Mouse (Mus musculus): ENCODE results near the gene Proser1.
A peak's percentile ranks its signal among the peaks of the same experiment; 100 is the strongest.

Proser1 gene

DNA sequence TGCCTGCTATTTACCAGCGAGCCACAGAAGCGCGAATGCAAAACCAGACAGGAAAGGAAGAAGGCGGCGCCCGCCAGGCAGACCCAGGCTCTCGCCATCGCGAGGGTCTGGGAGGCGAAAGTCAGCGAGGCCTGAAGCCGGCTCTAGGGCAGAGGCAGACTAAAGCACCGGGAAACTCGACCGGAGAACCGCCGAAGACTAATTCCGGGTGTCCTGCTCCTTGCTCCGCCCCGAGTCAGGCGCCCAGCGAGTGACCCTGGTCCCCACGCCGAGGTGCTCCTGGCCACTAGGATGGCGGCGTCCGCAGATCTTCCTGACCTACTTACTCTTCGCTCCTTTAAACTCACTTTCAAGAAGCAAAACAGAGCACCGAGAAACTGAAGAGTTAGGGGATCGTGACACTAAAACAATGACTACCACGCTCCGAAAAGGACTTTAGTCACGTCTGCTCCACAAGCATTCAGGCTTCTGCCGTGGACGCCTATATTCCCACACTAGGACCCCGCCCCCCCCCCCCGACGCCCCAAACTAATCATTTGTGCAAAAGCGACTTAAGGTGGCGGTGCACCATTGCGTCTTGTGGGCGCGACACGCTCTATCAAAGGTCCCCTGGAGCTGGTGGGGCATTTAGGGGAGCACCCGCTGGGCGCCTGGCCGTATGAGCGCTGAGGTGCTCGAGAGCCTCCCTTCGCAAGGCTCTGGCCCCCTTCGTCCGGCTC is at the start of gene Proser1, which contains the start of gene Nhlrc3:
Proser1 (plus strand) TSS at position 621 of the 719 bp plus-strand sequence.
Nhlrc3 (minus strand) TSS at position 287 of the 719 bp plus-strand sequence.
- peak; percentile 96 for DNase-seq (ENCODE audit: low spot score)

DNA sequence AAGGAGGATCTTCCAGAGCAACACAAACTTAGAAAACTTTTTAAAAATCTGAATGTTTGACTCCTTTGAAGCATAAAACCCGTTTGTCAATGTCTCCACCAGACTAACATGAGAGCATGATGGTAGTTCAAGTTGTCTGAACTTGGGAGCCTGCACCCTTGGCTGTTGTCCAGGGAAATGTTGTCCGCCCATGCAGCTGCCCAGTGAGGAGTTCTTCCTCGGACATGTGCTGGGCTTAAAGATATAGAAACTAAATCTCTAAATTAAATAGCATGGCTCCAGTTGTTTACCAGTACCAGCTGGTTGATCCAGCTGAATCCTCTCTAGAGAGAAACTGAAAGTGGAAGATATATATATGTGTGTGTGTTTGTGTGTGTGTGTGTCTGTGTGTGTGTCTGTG is 49.5 kb upstream of the Proser1 start:
- no peak for DNase-seq (ENCODE audit: low spot score)

DNA sequence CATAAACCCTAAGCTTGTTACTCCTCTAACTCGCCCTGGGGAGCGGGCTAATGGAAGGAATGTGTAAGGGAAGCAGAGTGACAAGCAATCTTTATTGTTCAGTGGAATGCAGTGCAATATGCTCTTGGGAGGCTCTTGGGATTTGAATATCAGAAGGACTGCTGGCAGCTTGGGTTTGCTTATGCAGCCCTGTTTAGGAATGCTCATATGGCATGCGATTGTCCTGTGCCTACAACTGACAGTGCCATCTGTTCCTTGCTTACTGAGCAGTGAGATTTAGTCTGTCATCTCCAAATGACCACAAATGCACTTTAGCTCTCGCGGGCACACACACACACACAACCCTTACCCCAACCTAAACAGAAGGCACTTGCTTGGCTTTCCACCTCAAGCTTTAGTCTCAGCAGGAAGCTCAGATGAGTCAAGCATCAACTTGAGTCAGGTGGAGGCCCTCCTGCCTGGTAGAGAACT is 47.4 kb upstream of the Proser1 start:
- no peak for DNase-seq (ENCODE audit: low spot score)

DNA sequence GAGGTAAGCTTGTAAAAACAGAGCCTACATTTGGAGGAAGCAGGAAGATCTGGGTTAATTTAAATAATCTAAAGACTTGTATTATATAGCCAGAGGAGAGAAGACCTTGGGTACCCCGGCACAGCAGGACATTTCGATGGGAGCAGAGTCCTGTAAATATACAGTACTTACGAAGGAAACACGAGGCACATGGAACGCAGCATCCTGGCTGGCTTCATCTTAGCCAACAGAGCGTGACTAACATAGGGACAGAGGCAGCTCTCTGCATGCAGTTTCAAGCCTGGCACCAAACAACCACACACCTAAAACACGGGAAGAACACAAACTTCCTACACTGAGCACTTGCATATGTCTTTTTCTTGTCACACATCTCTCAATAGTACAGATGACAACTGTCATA is 45.8 kb upstream of the Proser1 start:
- DNase-seq (ENCODE audit: low spot score), result no peak

DNA sequence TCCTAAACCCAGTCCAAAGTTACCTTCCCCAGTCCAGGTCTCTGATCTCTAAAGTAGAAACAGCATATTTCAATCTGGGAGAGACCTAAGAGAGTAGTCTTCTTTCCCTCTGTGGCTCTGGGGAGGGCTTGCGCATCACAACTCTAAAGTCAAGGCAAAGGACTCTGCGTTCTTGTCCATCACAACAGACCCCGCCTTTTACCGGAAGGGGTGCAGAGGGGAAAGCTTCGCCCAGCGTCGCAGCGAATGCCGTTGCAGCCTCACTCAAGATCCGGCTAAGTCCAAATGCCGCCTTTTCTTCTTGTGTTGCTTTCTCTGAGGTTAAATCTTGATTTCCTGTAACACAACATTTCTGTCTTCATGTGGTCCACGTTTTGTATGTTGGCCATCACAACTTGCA is 41.8 kb upstream of the Proser1 start:
- no peak for DNase-seq (ENCODE audit: low spot score)

DNA sequence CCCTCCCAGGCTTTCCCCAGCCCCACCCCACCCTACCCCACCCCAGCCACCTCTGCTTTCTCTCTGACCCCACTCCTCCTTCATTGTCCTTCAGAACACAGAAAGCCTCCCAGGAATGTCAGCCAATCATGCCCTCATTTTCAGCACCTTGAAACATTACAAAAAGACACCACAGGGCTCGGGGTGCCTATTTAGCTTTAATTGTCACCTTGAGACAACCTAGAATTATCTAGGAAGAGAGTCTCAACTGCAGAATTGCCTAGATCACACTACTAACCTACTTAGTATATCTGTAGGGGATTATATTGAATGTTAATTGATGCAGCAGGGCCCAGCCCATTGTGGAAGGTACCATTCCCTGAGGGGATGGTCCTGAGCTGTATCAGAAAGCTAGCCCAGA is 40.8 kb upstream of the Proser1 start:
- no peak for DNase-seq (ENCODE audit: low spot score)

DNA sequence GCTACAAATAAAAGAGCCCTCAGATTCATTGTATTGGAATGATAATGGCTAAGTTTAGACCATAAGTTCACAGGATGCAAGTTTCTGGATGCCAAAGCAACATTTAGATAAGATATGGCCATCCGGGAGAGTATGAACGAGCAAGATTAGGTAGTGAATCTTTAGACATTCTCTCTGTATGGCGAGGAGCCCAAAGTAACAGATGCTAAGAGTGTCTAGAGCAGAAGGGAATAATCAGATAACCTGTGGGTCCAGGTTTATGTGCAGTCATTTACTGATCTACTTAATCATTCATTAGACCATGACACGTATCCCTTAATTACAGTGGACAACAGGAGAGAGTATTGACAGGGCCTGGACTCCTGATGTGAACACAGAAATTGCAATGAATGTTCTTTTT is 39.9 kb upstream of the Proser1 start:
- no peak for DNase-seq (ENCODE audit: low spot score)

DNA sequence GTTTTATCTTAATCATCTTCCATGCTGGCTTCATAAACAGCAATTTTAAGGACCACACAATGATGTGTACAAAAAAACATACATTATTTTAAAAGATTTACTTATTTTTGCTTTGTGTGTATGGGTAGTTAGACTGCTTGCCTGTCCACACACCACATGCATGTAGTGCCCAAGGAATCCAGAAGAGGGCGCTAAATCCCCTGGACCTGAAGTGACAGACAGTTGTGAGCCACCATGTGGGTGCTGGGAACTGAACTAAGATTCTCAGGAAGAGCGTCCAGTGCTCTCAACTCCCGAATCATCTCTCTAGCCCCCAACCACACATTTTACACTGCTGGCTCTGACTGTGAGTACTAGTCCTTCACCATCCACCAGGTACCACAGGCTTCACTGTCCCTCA is 28.9 kb upstream of the Proser1 start:
- no peak for DNase-seq (ENCODE audit: low spot score)

DNA sequence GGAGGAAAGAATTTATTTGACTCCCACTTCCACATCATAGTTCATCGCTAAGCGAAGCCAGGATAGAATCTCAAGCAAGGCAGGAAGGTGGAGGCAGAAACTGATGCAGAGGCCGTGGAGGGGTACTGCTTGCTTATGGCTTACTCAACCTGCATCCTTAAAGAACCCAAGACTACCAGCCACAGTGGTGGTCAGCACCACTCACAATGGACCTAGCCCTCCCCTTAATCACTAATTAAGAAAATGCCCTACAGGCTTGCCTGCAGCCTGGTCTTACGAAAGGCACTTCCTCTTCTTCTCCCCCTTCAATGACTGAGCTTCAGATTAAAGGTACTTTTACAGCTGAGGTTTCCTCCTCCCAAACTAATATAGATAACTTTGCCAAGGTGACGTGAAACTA is 26.9 kb upstream of the Proser1 start:
- no peak for DNase-seq (ENCODE audit: low spot score)

DNA sequence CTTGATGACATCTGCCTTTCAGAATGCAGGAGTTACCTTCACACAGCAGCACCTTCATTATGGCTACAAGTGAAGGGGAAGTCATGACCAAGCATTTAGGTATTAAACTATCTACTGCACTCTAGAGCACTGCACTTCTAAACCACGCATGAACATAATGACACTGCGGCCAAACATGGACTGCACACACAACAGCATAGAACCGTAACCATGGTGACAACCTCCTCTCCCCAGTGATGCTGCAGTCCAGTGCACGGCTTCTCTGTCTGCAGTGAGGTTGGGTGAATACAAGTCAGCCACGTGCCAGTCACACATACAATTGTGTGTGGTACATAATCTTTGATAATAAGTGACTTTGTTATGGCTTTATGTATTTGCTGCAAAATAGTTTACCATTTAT is 17.9 kb upstream of the Proser1 start:
- DNase-seq (ENCODE audit: low spot score), result no peak

DNA sequence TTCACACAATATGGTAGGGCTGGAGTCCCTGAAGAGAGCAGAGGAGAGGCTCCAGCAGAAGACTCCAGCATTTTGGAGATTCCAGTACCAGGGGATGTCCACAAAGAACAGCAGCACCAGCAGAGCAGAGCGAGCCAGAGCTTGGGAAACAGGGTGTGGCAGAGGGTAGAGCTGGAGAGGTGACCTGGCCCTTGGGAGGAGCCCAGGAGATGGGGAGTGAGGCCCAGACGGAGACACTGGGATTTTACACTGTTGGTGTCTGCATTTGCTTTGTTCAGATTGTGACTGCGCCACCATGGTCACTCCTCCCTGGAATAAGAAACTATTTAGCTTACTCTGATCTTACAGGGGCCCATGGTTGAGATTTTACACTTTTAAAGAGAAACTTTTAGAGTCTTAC is 16.7 kb upstream of the Proser1 start:
- no peak for DNase-seq (ENCODE audit: low spot score)

DNA sequence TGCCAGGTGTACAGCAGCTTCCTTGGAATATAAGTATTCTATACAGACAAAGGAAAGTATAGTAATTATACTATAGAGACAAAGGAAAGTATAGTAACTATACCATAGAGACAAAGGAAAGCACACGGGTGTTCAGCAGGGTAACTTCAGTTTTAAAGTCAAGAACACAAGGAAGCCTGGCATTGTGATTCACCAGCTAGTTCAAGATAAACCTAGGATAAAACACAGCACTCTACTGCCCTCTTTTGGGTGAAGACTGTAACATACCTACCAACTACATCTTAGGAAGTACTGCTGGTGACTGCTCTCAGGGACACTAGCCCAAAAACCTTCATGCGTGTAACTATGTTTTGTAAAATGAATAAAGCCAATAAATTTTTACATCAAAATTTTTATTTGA is 15.3 kb upstream of the Proser1 start:
- no peak for DNase-seq (ENCODE audit: low spot score)

DNA sequence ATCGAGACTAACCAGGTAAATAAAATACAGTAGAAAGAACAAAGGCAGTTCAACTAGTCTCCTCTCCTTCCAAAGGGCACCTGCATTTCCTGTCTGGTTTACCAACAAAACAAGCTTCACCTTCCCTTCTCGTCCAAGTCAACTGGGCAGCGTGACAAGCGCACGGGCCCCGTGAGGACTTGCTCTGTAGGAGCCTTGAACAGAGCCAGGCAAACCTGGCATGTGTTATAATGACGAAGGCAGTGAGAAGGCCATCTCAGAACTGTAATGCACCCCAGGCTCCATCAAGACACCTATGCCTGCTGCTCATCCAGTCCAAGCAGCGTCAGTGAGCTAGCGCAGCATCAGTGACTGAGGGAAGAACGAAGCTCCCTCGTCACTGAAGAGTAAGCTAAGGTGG is 12.8 kb upstream of the Proser1 start:
- no peak for DNase-seq (ENCODE audit: low spot score)

DNA sequence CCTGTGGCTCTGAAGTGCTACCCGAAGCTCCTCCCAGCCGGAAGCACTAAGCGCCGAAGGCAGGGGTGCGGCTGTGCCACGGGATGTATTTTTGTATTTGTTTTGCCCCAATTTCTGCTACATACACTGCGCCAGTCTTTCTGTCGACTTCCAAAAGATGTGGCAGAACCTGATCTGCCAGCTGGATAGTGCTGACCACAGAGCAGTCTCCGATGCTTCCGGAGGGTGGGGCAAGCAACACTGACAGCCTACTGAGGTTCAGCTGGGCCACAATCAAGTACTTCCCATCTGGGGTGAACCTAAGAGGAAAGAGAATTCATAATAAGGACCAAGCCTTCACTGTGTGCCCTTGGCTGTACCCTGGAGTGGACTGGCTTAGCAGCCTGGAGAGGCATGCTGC is 11.1 kb upstream of the Proser1 start:
- no peak for DNase-seq (ENCODE audit: low spot score)

DNA sequence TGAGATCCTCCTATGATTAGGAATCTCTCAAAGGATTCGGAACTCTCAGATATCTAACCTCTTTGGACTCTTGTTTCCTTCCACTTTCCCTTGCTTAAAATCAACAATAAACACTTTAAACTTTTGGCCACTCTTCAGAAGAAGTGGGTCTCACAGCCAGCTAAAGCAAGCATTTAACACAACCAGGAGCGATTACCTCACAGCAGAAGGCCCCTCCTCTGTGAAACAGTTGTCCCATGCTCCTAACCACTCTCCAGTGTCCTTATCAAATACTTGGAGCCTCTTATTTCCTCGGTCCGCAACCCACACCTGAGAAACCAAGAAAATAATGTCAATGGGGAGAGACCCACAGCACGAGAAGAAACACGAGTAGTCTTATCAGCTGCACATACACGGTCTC is 10.1 kb upstream of the Proser1 start:
- DNase-seq (ENCODE audit: low spot score), result no peak

DNA sequence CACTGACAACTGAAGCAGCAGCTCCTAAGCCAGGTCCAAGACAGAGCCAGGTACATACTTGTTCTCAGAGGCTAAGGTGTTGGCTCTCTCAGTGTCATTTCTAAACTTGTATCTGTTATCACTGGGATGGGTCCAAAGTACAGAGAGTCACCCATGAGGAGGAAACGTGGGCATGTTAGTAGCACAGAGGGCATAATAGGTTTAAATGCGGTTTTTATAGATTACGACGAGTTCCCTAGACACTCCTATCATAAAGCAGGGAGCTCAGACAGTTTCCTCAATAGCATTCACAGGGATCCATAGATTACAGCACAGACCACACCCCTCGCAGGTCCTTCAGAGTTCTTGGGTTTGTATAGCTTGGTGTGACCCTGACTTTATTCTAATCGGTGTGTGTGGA is 9.5 kb upstream of the Proser1 start:
- no peak for DNase-seq (ENCODE audit: low spot score)

DNA sequence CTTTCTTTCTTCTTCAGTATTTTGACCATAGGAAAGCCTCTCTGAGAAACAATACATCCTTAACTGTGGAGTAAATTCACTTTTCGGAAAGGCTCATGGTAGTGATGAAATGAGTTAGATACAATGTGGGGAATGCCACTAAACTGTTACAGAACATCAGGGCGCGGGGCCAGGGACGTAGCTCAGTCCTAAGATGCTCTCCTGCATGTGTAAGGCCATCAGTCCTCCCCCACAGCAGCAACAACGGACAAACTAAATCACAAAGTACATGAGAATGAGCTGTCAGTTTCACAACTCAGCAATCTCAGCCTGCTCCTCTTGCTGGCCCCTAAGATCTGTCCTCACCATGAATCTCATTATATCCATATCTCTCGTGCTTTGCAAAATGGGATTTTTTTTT is 8.9 kb upstream of the Proser1 start:
- no peak for DNase-seq (ENCODE audit: low spot score)

DNA sequence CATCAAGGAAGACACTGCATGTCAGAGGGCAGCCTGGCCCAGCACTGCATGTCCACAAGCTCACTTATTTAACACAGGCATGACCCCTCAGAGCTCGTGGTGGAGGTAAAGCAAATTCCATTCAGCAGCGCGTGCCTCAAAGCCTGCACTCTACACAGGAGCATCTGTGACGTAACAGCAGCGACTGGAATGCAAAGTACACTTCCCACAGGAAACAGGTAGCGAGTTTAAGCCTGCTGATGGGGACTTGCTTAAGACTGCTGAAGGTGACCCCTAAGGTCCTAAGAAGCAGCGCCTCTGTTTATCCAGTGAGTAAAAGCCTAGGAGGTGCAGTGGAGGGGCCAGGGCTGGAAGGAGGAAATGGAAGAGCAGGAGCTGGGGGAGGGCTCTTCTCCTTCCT is 8.5 kb upstream of the Proser1 start:
- no peak for DNase-seq (ENCODE audit: low spot score)

DNA sequence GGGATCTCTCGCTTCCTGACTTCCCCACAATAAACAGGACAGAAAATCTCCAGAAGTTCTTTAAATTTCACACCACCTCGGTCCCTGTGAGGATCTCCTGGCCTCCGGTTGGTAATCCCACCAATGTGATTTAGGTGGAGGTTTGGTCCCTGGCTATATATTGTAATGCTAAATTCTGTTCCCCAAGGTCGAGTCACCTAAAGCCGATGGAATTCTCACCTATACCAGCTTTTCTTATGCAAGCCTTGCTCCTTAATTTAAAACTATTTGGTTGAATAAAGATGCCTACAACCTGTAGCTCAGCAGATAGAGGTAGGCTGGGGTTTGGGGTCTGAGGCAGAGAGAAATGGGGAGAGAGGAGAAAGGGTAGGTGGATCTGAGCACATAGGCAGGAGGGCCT is 5.7 kb upstream of the Proser1 start:
- DNase-seq (ENCODE audit: low spot score), result no peak

DNA sequence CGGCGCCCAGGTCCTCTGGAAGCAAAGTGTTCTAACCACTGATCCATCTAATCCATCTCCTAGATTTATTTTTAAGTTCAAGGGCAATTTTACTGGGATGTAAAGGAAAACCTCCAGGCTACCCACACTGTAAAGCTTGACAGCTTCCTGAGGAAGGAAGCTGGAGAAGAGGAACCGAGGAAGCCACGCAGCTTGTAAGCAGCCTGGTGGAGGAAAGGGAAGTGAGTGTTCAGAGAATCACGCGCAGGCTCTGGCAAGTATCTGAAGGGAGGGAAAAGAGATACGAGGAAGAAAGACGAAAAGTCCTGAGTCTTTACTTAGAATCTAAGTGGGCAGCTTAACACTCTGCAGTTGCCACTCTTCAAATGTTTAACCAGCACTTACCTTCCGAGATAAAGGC is 3.4 kb upstream of the Proser1 start:
- DNase-seq (ENCODE audit: low spot score), result no peak

DNA sequence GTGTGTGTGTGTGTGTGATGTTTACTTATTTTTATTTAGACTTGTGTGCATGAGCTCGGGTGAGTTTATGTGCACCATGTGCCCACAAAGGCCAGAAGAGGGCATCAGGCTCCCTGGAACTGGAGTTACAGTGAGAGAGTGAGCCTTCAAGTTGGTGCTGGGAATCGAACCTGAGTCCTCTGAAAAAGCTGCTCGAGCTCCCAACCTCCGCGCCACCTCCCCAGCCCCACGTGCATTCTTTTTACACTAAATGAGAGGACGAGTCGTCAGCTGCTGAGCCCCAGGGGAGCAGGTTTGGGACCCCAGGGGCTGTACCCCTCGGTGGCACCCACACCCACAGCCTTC is 793 bp upstream of the Proser1 start:
- no peak for DNase-seq (ENCODE audit: low spot score)

DNA sequence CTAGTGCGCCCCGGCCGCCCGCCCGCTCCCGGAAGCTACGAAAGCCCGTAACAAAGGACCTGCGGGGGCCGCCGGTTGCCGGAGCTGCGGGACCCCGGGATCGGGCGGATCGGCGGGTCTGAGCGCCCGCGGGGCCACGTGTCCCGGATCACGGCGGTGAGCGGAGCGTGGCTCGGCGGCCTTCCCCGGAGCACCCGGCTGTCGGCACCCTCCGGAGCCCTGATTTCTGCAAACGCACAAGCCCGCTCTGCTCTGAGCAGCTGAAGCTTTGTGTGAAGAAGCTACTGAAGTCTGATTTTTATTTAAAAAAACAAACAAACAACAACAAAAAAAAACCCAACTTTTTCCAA is 274 bp downstream of the Proser1 start:
- no peak for DNase-seq (ENCODE audit: low spot score)

DNA sequence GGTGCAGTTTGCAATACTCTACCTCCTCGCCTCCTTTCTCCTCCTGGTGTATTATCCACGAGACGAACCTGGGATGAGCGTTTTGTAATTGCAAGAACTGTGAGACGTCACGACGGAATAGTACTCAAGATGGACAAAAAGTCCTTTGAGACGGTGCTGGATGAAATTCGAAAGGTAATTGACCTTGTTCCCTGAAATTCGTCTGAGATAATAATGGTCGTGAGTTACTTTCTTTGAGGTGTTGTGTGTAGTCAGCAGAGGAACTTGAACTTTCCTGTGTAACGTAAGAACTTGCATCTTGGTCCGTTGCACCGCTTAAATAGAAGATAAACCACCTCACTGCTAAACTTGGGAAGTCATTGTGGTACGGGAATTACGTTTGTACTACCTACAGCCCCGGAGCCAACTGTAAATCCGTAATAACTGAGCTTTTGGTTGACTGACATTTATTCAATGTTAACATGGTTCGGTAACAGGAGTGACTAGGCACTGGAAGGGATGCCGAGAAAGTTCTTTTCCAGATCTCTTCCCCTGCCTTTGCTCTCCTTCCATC is 756 bp downstream of the Proser1 start:
- DNase-seq (ENCODE audit: low spot score), result no peak

DNA sequence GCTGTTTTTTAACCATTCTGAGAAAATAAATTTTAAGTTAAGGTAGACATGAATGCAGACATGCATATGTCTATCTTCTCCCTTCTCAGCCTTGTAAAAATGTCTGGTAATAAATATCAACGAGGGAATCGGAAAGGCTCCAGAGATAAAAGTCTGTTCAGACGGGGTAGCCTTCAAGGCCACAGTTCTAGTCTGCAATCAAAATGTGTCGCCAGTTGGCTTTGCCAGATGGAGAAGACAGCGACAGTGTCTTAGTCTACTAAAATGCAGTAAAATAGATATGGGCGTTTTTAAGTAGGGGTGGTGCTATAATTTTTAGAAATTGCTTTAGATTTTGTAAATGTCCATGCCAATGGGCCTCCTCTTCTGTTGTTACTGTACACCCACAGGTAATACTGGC is 1.9 kb downstream of the Proser1 start:
- no peak for DNase-seq (ENCODE audit: low spot score)

Measured in ovary, postnatal 36 days (tissue).